Mouse (Mus musculus) kidney, embryonic 16.5 days (tissue): ENCODE results near the gene Txnrd2. TPM values are rescaled to one million over a fixed set of nuclear protein-coding genes. Genes with fewer than 3 reads are reported as not detected.

ENCODE experiments used
- ATAC-seq: fragments of 200-750 bp; cut with Nextera tagmentation; 2 replicates; pipeline ENCODE4 v1.8.0; 2017; ENCODE audit warnings: moderate TSS enrichment; ENCODE audit not compliant: low FRiP score, low TSS enrichment
- H3K27ac ChIP-seq: fragments of 300-500 bp; sonication (generic); 2 replicates; pipeline ENCODE4 v1.5.1; 2014; ENCODE audit warnings: low read length
- H3K27me3 ChIP-seq: fragments of 300-500 bp; sonication (generic); 2 replicates; pipeline ENCODE4 v1.6.1; 2014; ENCODE audit warnings: low read length, control low read depth, mixed read lengths; ENCODE audit not compliant: insufficient read depth
- H3K36me3 ChIP-seq: fragments of 300-500 bp; sonication (generic); 2 replicates; pipeline ENCODE4 v1.6.1; 2014; ENCODE audit warnings: low read length, control low read depth, mixed read lengths; ENCODE audit not compliant: insufficient read depth
- H3K4me1 ChIP-seq: fragments of 300-500 bp; sonication (generic); 2 replicates; pipeline ENCODE4 v1.6.1; 2014; ENCODE audit warnings: low read length, control low read depth, mixed read lengths; ENCODE audit not compliant: insufficient read depth
- H3K4me2 ChIP-seq: fragments of 300-500 bp; sonication (generic); replicated peaks from 2 replicates; pipeline ENCODE4 v1.6.1; 2014; ENCODE audit warnings: low read depth, low read length
- H3K4me3 ChIP-seq: fragments of 300-500 bp; sonication (generic); 2 replicates; pipeline ENCODE4 v1.5.1; 2014; ENCODE audit warnings: mild to moderate bottlenecking, low read length
- H3K9ac ChIP-seq: fragments of 300-500 bp; sonication (generic); replicated peaks from 2 replicates; pipeline ENCODE4 v1.6.1; 2014; ENCODE audit warnings: low read length
- H3K9me3 ChIP-seq: fragments of 300-500 bp; sonication (generic); 2 replicates; pipeline ENCODE4 v1.6.1; 2016; ENCODE audit warnings: low read length, control low read depth
- WGBS: fragments of 180-500 bp; shearing (Covaris S2); extraction: QIAGEN DNeasy Blood & Tissue Kit; methylation state at CpG from one replicate; pipeline ENCODE4 v1.1.7; 2014; 5-methylcytosine and 5-hydroxymethylcytosine counted together
- polyA plus RNA-seq: library from polyadenylated mRNA; unstranded; fragments of >200 nt; fragmentation: Nextera tagmentation; extraction: Ambion mirVana; gene quantifications from 2 replicates; pipeline ENCODE4 v1.2.1, GENCODE M21; 2015

Gene Txnrd2
- polyA plus RNA-seq, 1 experiment from 2014 or later = 35.2 TPM

- ATAC-seq = no peak
- Histone ChIP-seq H3K4me3 (no peak overlapping the region), H3K9ac (peak overlapping the region; percentile 39; the same call in 1 of the 2 replicates), H3K27ac (no peak overlapping the region; the same call in 1 of the 2 replicates), H3K36me3 (peaks cover 5% of the 10 kb centered on the region), H3K9me3 (no peaks in the 10 kb centered on the region), H3K4me2 (peak overlapping the region; percentile 93), H3K4me1 (peaks cover 35% of the 10 kb centered on the region), H3K27me3 (no peaks in the 10 kb centered on the region)
- WGBS = 70% methylated on average over 11 of the region's 11 CpGs
Observed at GRCm38 (mm10) chr16:18424364-18425045, 1.7 kb upstream of the Txnrd2 start.

GRCm38 (mm10) chr16:18425475-18426214, 539 bp upstream of the Txnrd2 start:
- 18% methylated on average over 10 of the region's 10 CpGs for WGBS
- H3K9ac ChIP-seq = peak overlapping the region; percentile 88
- peaks cover 35% of the 10 kb centered on the region for H3K4me1 ChIP-seq
- H3K4me2 ChIP-seq = peak overlapping the region; percentile 93
- peaks cover 5% of the 10 kb centered on the region for H3K36me3 ChIP-seq
- peak overlapping the region; percentile 74 for H3K27ac ChIP-seq
- ATAC-seq = peak; percentile 1
- H3K9me3 ChIP-seq = no peaks in the 10 kb centered on the region
- no peaks in the 10 kb centered on the region for H3K27me3 ChIP-seq
- peak overlapping the region; percentile 83 for H3K4me3 ChIP-seq

- Histone ChIP-seq H3K27me3 (no peaks in the 10 kb centered on the region), H3K36me3 (no peaks in the 10 kb centered on the region; the same call in 1 of the 2 replicates), H3K4me2 (peak within 1 kb of the TSS; percentile 93), H3K9ac (peak within 1 kb of the TSS; percentile 88), H3K9me3 (no peaks in the 10 kb centered on the region), H3K27ac (peak within 1 kb of the TSS; percentile 74), H3K4me1 (peaks cover 35% of the 10 kb centered on the region), H3K4me3 (peak within 1 kb of the TSS; percentile 83)
- no peak; the same call in 1 of the 2 replicates for ATAC-seq
- 57% methylated on average over 5 of the region's 5 CpGs for WGBS
Observed at GRCm38 (mm10) chr16:18426802-18427280, 657 bp downstream of the Txnrd2 start, which contains the start of gene Comt. Gene Comt, minus strand, starts transcription at chr16:18426852.

GRCm38 (mm10) chr16:18428011-18428515, 1.9 kb downstream of the Txnrd2 start:
- Histone ChIP-seq H3K9ac (no peak overlapping the region), H3K4me1 (peaks cover 35% of the 10 kb centered on the region), H3K9me3 (no peaks in the 10 kb centered on the region), H3K4me3 (no peak overlapping the region), H3K27me3 (no peaks in the 10 kb centered on the region), H3K36me3 (no peaks in the 10 kb centered on the region), H3K4me2 (no peak overlapping the region), H3K27ac (no peak overlapping the region)
- no peak for ATAC-seq
- 87% methylated on average over 5 of the region's 5 CpGs for WGBS

GRCm38 (mm10) chr16:18428516-18429042, 2.4 kb downstream of the Txnrd2 start:
- 90% methylated on average over 7 of the region's 7 CpGs for WGBS
- no peak for ATAC-seq
- no peak overlapping the region for H3K27ac ChIP-seq
- H3K36me3 ChIP-seq = no peaks in the 10 kb centered on the region
- no peaks in the 10 kb centered on the region for H3K9me3 ChIP-seq
- H3K9ac ChIP-seq = no peak overlapping the region
- H3K4me2 ChIP-seq = no peak overlapping the region
- H3K4me1 ChIP-seq = peaks cover 30% of the 10 kb centered on the region
- no peak overlapping the region for H3K4me3 ChIP-seq
- no peaks in the 10 kb centered on the region for H3K27me3 ChIP-seq

GRCm38 (mm10) chr16:18429641-18430040, 3.5 kb downstream of the Txnrd2 start:
- no peak for ATAC-seq
- H3K9me3 ChIP-seq = no peaks in the 10 kb centered on the region

GRCm38 (mm10) chr16:18430641-18431212, 4.5 kb downstream of the Txnrd2 start:
- 77% methylated on average over 8 of the region's 8 CpGs for WGBS
- H3K9me3 ChIP-seq = 0 out of 2 replicates have a peak, but pooled peaks cover 3% of the 10 kb centered on the region

More at GRCm38 (mm10) chr16:18429641-18430040, 3.5 kb downstream of the Txnrd2 start:
- Histone ChIP-seq H3K4me3 (no peak overlapping the region), H3K9ac (no peak overlapping the region), H3K27me3 (no peaks in the 10 kb centered on the region), H3K36me3 (no peaks in the 10 kb centered on the region), H3K4me1 (peaks cover 19% of the 10 kb centered on the region), H3K27ac (no peak overlapping the region), H3K4me2 (no peak overlapping the region)
- WGBS = 86% methylated on average over 8 of the region's 8 CpGs

GRCm38 (mm10) chr16:18433341-18433920, 7.2 kb downstream of the Txnrd2 start:
- ATAC-seq = no peak
- WGBS = 87% methylated on average over 5 of the region's 5 CpGs
- no peak overlapping the region for H3K4me3 ChIP-seq
- H3K9me3 ChIP-seq = 0 out of 2 replicates have a peak, but pooled peaks cover 3% of the 10 kb centered on the region
- H3K4me2 ChIP-seq = no peak overlapping the region
- 0 out of 2 replicates have a peak, but pooled peaks cover 7% of the 10 kb centered on the region for H3K36me3 ChIP-seq
- H3K27ac ChIP-seq = no peak overlapping the region
- no peaks in the 10 kb centered on the region for H3K27me3 ChIP-seq
- H3K4me1 ChIP-seq = no peaks in the 10 kb centered on the region
- H3K9ac ChIP-seq = no peak overlapping the region

More at GRCm38 (mm10) chr16:18430641-18431212, 4.5 kb downstream of the Txnrd2 start:
- Histone ChIP-seq H3K4me1 (peaks cover 9% of the 10 kb centered on the region), H3K4me2 (no peak overlapping the region), H3K36me3 (no peaks in the 10 kb centered on the region), H3K9ac (no peak overlapping the region; the same call in 1 of the 2 replicates), H3K27me3 (no peaks in the 10 kb centered on the region), H3K4me3 (no peak overlapping the region), H3K27ac (no peak overlapping the region)
- ATAC-seq = no peak

GRCm38 (mm10) chr16:18436128-18436527, 9.9 kb downstream of the Txnrd2 start:
- no peak for ATAC-seq
- H3K4me3 ChIP-seq = no peak overlapping the region
- no peak overlapping the region for H3K27ac ChIP-seq
- H3K4me1 ChIP-seq = no peaks in the 10 kb centered on the region
- no peak overlapping the region for H3K4me2 ChIP-seq
- 92% methylated on average over 6 of the region's 6 CpGs for WGBS
- H3K27me3 ChIP-seq = no peaks in the 10 kb centered on the region
- 0 out of 2 replicates have a peak, but pooled peaks cover 3% of the 10 kb centered on the region for H3K9me3 ChIP-seq
- H3K36me3 ChIP-seq = peaks cover 13% of the 10 kb centered on the region; the same call in 1 of the 2 replicates
- no peak overlapping the region for H3K9ac ChIP-seq
